Mouse (Mus musculus): Measurements from ENCODE around the gene Klhl20. TPM values are rescaled to one million over a fixed set of nuclear protein-coding genes. Genes with fewer than 3 reads are reported as not detected.

Klhl20 gene
- 19.6 TPM for polyA plus RNA-seq (2017; shearing (Covaris generic))

GRCm38 (mm10) chr1:161130726-161131664 lies at the start of gene Klhl20:
TSS of gene Klhl20 (minus strand) at chr1:161131511.

GRCm38 (mm10) chr1:161159214-161159613 lies 27.9 kb upstream of the Klhl20 start, which contains the start of gene Tex50:
TSS of gene Tex50 (minus strand) at chr1:161159314.

GRCm38 (mm10) chr1:161142531-161143159 lies 11.3 kb upstream of the Klhl20 start, which contains the start of gene Ankrd45:
TSS of gene Ankrd45 (plus strand) at chr1:161142691.

GRCm38 (mm10) chr1:161070352-161071271 lies 60.7 kb downstream of the Klhl20 start, which contains the start of the genes Dars2 and Cenpl:
TSS of gene Dars2 (minus strand) at chr1:161070658.
TSS of gene Cenpl (plus strand) at chr1:161070713.

Other genes with a start within 250 kb of the Klhl20 start
- 32.9 TPM for gene Rc3h1, start 225.1 kb downstream of the Klhl20 start, polyA plus RNA-seq (2017; shearing (Covaris generic))
- 1.1 TPM for gene Serpinc1, start 152.9 kb downstream of the Klhl20 start, polyA plus RNA-seq (2017; shearing (Covaris generic))
- gene Zbtb37, start 96.7 kb downstream of the Klhl20 start, polyA plus RNA-seq (2017; shearing (Covaris generic)): 11.4 TPM
- 11.5 TPM for gene Dars2, start 60.9 kb downstream of the Klhl20 start, polyA plus RNA-seq (2017; shearing (Covaris generic))
- gene Cenpl, start 60.8 kb downstream of the Klhl20 start, polyA plus RNA-seq (2017; shearing (Covaris generic)): 43.7 TPM
- gene Ankrd45, start 11.2 kb upstream of the Klhl20 start, polyA plus RNA-seq (2017; shearing (Covaris generic)): not detected
- gene Tex50, start 27.8 kb upstream of the Klhl20 start, polyA plus RNA-seq (2017; shearing (Covaris generic)): not detected
- 1,237 TPM for gene Prdx6, start 119.7 kb upstream of the Klhl20 start, polyA plus RNA-seq (2017; shearing (Covaris generic))

Measured in naive thymus-derived CD4-positive, alpha-beta T cell, adult 5 months (primary cell).